Mouse (Mus musculus) ovary, adult 18-20 months (tissue): Measurements from ENCODE around the gene Ddn.

Experiments
- DNase-seq: peaks from one replicate; pipeline ENCODE4 v3.0.0; 2022; ENCODE audit warnings: low spot score, mixed read lengths

Gene Ddn

DNA sequence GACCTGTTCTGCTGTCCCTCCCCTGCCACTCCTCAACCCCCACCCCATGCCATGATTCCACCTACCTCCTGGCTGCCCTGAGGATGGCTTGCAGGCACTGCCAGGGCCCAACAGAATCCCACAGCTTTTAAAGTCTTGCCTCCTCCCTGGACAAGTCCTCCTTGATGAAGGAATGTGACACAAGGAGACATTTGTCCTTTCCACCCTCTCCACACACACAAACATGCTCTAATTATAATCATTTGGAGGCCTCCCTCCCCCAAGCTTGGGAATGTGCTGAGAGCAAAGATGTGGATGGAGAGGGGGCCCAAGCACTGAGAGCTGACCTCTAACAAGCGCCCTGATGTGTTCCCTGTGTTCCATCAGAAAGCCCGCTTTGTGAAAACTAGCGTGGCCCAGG is at the start of gene Ddn:
TSS of gene Ddn (minus strand) at position 101 of the 400 bp plus-strand sequence.
- DNase-seq, result no peak

DNA sequence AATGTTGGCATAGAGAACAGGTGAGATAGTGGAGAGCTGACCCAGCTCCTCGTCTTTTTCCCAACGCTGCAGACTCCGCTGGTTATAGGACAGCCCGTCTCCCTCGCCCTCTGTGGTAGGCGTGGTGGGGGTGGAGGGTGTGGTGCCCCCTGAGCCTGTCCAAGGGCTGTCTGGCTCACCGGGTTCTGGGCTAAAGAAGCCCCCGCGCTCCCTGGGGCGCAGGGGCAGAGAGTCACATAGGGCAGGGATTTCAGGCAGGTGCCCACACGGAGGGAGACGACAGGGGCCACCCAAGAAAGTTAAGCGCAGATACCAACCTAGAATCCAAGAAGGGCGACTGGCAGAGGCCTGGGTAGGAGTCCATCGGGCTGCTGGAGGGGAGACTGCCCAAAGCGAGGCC is 44.9 kb upstream of the Ddn start:
- no peak for DNase-seq

DNA sequence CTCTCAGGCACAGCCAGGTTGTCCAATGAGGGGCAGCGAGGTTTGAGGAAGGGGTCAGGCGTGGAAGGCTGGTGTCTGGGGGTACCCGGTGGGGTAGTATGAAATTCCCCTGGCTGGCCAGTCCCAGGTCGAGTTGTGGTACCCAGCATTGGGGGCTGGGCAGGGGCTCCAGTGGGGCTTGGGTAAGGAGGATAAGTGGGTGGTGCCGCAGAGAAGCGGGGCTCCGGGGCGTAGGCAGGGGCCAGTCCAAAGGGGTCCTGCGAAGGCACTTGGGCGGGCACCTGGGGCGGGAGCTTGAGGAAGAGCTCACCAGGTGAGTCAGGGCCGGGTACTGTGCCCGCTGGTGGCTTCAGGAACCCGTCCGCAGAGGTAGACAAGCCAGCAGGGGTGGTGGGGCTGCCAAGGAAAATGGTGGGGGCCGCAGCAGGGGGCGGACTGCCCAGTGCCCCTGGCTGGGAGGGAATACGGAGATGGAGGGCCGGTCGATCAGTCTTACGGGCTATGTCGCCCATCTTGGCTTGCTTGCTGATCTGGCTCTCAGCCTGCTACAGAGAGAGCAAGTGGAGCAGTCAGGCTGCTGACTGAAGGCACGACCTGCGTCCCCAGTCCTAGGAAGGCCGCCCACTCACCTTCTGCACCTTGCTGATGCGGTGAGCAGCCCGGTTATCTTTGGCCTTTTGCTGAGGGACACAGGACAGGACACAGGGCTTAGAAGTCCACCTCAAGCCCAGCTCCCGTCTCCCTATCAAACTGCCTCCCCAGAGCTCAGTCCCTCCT is 44.1 kb upstream of the Ddn start:
- DNase-seq, result no peak

DNA sequence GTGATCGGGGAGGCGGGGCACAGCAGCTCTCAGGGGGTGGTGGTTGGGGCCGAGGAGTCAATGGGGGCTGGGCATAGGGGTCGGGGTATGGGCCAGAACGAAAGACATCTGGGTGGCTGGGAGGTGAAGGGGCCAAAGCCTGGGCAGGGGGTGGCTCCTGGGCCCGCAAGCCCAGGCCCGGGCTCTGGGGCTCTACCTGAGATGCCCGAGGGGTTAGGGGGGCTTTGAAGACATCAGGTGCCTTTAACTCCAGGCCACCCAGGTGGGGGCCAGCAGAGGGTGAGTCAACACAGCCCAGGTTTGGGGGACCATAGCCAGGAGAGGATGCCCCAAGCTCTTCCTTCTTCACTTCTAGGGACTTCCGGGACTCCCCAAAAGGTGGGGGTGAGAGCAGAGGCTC is 43.4 kb upstream of the Ddn start:
- no peak for DNase-seq

DNA sequence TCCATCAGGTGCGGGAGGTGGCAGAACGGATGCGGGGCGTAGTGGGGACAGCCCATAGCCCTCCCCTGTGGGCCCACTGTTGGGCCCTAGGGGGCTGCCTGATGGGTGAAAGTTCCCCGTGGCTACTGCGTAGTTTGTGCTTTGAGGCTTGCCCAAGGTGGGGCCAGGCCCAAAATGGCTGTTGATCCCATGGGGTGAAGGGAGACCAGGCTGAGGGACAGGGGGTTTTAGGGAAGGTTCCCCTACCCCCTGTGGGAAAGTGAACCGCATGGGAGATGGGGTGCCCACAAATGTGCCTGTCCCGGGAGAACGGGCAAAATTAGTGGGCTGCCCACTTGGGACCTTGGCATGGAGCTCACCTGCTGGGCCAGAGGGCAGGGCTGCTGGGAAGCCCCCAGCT is 42.8 kb upstream of the Ddn start:
- DNase-seq, result no peak

DNA sequence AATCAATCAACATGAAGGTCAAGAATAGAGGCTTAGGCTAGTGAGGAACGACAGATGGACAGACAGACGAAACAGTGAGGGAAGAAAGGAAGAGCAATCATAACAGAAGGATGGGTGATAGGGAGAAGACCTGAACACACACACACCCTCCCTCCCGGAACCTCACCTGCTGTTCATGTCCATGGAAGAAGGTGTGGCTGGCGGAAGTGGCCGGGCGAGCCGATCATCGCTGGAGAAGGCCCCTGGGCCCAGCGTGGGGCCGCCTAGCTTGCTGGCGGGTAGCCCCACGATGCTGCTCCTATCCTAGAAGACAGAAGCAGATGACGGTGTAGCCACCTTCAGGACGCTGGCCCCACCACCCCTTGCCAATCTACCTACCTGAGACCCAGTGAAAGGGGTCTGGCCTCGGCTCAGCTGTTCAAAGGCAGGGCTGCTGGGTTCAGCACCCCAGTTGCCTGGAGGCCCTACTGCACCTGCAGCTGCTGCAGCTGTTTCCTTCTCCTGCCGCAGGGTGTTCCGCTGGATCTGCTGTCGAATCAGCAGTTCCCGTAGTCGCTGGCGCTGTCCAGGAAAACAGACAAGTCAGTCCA is 42.0 kb upstream of the Ddn start:
- DNase-seq, result no peak

DNA sequence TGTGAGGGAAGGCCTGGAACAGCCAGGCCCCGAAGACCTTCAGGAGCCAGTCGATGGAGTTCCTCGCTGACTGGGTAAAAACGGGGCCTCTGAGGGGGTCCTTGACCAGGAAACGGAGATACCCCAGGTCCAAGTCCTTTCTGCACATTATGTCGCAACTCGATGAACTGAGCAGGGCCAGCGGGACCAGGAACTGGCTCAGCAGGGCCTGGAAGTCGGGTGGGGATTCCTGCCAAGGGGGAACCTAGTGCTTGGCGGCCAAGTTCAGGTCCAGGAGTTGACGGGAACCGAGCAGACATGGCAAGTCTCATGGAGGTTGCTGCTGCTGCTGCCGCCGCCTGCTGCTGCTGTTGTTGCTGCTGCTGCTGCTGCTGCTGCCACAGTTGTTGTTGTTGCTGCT is 41.4 kb upstream of the Ddn start:
- DNase-seq, result no peak

DNA sequence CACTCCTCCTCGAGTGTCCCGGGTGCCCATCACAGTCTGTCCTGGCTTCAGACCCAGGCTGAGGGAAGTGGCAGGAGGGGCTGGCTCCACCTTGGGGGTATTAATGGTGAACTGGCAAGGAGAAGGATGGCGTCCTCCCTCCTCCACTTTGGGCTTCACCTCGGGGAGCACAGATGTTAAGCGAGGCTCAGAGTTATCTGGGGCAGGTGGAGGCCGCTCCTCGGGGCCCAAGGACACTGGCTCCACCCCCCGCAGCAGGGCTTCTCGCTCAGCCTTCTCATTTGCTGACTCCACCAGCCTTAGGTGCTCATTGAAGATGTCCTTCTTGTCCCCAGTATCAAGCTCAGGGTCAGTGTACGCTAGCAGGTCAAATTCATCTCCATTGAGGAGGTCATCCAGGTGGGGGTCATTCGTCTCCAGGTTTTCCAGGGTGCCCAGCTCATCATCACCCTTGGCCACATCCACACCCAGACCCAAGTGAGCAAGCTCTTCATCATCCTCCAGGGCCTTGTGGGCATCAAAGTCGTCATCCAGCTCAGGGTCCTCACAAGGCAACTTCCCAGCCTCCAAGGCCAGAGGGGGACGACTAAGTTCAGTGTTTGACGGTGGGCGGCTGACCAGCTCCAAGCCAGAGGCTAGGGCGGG is 40.8 kb upstream of the Ddn start:
- no peak for DNase-seq

DNA sequence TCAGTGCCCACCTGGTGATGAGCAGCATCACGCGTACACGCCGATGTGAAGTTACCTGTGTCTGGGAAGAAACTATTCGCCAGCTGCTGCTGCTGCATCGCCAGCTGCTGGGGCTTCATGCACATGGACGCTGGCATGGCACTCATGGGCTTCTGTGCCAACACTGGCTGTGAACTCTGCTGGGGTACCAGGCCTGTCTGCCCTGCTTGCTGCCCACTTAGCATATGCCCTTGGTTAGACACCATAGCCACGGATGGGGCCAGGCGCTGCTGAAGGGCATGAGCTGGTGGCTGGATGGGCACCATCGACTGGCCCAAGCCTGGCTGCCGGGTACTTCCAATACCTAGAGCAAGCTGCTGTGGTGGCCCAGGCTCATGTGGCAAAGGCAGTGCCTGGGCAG is 39.9 kb upstream of the Ddn start:
- no peak for DNase-seq

DNA sequence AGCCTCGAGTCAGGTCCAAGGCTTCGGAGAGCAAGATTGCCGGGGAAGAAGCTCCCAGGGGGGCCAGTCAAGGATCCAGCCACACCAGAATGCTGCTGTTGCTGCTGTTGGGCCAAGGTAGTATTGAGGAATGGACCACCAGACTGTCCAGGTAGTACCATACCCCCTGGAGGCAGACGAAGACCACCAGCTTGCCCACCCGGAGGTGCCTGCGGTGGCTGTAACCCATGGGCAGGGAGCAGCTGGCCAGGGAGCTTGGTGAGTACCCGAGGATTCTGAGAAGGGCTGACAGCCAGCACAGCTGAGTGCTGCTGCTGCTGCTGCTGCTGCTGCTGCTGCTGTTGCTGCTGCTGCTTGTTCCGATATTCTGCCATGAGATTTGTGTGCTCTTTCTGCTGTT is 36.9 kb upstream of the Ddn start:
- DNase-seq, result no peak

DNA sequence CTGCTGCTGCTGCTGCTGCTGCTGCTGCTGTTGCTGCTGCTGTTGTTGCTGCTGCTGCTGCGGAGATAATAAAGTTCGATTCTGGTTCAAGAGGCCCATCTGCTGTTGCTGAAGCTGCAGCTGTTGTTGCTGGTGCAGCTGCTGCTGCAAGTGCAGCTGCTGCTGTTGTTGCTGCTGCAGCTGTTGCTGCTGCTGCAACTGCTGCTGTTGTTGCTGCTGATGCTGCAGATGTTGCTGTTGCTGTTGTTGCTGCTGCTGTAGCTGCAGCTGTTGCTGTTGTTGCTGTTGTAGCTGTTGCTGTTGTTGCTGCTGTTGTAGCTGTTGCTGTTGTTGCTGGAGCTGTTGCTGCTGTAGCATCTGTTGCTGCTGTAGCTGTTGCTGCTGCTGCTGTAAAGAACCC is 35.9 kb upstream of the Ddn start:
- DNase-seq, result no peak

DNA sequence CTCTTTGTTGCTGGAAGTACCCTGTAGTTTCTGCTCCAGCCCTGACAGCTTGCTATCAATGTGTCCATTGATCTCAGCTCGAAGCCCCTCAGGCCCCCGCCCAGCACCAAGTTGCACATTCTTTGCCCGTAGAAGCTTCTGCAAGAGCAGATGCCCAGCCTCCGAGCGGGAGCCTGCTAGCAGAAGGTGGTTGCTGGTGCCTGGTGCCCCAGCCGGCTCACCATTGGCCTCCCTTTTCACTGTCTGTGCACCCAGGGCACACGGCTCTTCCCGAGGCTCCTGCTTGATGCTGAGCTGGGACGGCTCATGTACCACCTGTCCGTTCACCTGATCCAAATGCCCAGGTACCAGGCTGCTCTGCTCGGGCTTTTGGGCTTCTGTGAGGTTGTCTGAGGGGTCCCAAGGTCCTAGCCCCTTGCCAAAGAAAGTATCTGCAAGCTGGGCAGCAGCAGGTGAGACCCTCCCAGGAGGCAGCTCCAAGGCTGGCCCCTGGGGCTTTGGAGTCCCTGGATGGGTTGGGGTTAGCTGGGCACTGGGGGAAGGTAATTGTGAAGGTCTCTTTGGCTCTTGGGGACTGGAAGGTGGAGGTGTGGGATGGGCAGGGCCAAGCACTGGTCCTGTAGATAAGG is 34.4 kb upstream of the Ddn start:
- DNase-seq, result no peak

DNA sequence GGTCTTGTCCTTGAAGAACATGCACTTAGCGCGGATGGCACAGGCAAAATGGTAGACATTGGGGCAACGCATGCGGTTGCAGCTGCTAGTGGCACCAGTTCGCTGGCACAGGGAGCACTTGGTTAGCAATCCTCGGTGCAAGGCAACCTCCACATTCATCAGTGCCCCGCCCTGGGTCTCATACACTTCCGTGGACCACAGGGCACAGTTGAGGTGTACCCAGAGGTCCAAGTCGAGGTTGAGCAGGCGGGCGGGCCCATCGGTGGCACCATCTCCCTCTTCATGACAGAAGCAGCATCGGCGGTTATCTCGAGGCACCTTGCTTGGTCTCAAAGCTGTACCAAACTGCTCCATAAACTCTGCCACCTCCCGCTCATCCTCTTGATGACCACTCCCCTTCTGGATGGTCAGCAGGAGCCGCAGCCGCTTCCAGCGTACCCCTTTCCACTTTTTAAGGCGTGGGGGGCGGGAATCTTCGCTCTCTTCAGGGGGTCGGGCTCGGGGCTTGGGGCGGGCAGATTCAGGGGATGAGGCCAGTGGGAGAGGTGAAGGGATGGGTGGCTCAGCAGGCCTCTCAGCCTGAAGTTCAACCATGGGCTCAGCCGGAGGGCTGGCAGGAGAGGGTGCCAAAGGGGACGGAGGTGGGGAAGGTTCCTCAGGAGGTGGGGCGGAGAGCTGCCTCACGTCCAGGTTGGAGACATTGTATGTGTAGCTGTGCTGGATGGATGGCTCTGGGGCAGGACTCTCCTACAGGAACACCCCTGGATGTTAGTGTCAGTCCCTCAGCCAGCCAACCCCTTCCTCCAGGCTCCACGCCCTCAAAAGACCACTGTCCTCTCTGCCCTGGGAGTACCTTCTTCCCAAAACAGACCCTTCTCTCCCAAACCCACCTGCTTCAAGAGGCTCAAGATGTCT is 30.6 kb upstream of the Ddn start:
- no peak for DNase-seq

DNA sequence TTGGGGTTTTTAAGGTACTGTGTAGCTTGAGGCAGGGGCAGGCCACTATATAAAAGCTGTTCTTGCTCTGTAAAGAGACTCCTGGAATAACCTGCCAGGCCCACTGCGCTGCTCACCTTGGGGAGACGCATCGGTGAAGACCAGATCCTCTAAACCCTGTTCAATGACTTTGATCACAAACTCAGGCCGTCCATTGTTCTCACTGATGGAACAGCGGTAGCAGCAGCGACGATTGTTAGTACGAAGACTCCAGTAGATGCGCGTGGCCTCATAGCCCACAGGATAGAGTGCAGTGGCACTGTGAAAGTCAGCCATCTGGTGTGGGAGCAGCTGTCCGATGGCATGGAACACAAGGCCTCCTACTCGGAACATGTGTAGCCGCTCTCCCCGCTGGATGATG is 29.9 kb upstream of the Ddn start:
- no peak for DNase-seq

DNA sequence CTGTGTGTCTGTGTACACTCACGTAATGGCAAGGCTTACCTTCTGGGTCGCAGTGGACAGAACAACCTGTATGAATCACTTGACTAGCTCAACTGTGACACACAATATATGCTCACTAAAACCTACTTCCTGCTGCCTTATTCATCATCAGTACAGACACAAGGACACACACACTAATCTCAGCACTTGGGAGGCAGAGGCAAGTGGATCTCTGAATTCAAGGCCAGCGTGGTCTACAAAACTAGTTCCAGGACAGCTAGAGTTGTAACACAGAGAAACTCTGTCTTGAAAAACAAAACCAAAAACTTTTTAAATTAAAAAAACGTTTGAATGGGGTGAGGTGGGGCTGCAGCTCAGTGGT is 28.4 kb upstream of the Ddn start:
- no peak for DNase-seq

DNA sequence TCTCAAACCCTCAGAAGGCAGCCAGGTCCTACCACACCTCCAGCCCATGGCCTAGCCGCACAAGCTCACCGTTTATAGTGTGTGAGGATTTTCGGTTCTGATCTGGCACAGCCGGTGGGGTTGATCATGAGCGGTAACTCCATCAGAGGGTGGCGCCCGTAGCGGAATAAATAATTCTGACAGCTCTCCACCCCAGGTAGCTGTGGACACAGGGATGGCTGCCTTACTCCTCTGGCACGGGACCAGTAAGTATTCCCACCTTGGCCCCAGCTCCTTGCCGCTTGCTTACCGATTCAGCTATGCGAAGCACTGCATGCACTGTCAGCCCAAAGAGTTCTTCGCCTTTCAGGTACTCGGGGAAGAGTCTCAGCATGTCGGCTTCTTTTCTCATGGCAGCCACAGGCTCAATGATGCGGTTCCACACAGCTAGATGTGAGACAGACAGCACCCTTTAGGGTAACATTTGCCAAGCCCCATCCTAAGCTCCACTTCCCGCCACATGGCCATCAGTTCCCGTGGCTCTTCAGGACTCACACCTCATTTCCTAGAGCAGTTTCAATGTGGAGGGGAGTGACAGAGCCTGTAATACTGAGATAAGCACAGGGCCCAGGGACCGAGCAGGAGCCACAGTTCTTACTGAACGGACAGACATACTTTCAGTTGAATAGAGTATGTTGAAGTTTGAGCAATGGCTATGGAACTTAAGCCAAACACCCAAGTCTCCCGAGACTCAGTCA is 27.9 kb upstream of the Ddn start:
- no peak for DNase-seq

DNA sequence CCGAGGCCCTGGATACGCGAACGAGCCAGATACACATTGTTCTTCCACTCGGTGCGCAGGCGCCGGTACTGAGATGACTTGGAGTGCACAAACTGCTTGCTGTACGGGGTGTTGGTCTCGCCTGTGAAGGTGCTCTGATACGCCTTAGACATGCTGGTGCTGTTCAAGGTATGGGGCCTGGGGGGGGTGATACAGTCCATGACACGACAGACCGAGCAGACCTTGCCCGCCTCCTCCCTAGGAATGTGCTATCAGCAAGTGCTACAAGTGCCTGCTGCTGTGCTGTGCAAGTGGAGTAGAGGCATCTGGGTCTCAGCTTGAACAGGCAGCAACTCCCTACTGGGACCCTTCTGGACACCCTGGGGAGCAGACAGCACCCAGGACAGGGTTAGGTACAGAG is 26.0 kb upstream of the Ddn start:
- DNase-seq, result no peak

DNA sequence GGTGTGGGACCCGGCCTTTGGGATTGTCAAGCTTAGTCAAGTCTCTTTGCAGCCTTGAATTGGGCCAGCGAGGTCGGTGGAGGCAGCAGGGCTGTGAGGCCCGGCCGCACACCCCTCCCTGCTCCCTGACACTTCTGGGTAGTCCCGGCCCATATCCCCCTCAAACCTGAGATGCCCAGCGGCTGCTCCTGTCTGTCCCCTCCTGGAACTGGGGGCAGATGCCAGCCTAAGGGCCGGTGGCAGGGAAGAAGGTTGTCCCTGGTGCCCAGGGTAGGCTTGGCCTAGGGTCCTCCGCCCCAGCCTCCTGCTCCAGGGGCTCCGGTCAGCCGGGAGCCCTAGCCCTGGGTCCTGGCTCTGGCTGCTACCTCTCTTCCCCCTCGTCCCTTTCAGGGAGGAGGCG is 24.8 kb upstream of the Ddn start:
- DNase-seq, result no peak

DNA sequence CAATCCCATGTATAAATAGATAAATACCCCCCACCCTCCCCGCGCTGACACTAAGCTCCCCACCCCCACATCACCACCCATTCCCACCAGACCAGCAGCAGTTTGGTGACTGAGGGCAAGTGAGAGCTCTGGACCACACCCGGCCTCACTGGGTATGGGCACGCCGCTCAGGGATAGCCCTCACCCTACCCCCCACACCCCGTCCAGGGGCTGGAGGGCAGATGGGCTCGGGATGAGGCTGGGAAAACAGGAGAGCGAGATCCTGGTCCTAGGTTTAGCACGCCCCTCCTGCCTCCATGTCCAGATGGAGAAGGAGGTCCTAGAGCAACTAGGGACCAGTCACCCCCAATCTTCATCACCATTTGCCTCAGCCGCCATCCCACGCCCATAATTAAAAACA is 24.0 kb upstream of the Ddn start:
- DNase-seq, result no peak

DNA sequence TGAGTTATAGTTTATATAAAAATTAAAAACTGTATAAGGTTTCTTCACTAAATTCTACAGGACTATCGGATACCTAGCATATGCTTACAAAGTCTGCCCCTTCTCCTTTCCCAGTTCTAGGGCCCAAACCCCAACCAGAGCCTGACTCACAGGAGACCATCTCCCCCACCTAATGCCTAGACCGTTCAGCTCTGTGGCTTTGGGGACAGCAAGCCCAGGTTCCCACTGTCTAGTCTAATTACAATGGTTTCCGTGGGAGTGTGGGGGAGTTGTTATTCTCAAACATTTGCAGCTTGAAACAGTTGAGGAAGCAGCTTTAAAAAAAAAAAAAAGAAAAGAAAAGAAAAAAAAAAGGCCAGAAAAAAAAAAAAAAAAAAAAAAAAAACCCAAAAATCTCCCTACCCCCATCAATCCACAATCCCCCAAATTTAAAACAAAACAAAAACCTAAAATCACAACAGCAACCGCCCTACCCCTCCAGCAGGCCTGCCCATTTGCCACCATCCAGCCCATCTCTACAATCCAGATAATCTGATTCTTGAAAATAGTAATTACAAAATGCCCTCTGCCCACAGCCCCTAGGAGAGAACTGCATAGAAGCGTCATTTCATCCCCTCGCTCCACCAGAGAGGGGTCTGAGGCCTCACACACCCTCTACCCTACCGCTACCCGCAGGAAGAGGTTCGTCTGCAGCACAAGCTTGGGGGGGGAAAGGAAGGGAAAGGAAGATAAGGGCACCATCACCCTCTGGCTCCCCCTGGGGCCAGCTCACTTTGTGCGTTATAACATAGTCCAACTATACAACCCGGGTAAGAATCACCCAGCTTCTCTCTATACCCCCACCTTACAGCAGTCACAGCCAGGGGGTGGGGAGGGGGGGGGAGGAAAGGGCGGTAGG is 23.1 kb upstream of the Ddn start:
- no peak for DNase-seq

DNA sequence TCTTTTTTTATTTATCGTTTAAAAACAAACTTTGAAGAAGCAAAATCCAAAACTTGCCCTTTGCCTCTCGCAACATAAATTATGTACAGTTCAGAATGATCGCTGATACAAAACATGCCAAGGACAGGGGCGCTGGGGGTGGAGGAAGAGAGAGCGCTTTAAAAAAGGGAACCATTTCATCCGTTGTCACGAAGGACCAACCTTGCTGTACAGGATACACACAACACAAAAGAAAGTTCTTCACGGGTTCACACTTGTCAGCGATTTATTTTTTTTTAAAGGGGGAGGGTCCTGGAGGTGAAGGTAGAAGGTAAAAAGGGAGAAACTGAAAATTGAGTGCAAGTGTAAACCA is 22.4 kb upstream of the Ddn start:
- no peak for DNase-seq
